Mouse (Mus musculus) liver, postnatal 0 days (tissue): ENCODE data around the gene Susd6. TPM values are rescaled to one million over a fixed set of nuclear protein-coding genes. Genes with fewer than 3 reads are reported as not detected.
A peak's percentile ranks its signal among the peaks of the same experiment; 100 is the strongest.

Source experiments
- ATAC-seq: fragments of 200-750 bp; cut with Nextera tagmentation; 2 replicates; pipeline ENCODE4 v1.8.0; 2017; ENCODE audit warnings: mild to moderate bottlenecking, moderate library complexity
- DNase-seq: peaks from one replicate; pipeline ENCODE4 v3.0.0-alpha.2; 2016
- H3K27ac ChIP-seq: fragments of 300-500 bp; sonication (generic); 2 replicates; pipeline ENCODE4 v1.5.1; 2014; ENCODE audit warnings: antibody characterized with exemption, moderate library complexity, mild to moderate bottlenecking, low read depth
- H3K27me3 ChIP-seq: fragments of 300-500 bp; sonication (generic); 2 replicates; pipeline ENCODE4 v1.6.1; 2014; ENCODE audit warnings: low read length, control low read depth, mixed read lengths; ENCODE audit not compliant: insufficient read depth
- H3K36me3 ChIP-seq: fragments of 300-500 bp; sonication (generic); replicated peaks from 2 replicates; pipeline ENCODE4 v1.6.1; 2014; ENCODE audit warnings: mild to moderate bottlenecking, control low read depth, low read length, moderate library complexity, mixed read lengths; ENCODE audit not compliant: insufficient read depth
- H3K4me1 ChIP-seq: fragments of 300-500 bp; sonication (generic); 2 replicates; pipeline ENCODE4 v1.6.1; 2014; ENCODE audit warnings: antibody characterized with exemption, mild to moderate bottlenecking, control low read depth; ENCODE audit not compliant: insufficient read depth
- H3K4me2 ChIP-seq: fragments of 300-500 bp; sonication (generic); 2 replicates; pipeline ENCODE4 v1.6.1; 2014; ENCODE audit warnings: low read depth, mild to moderate bottlenecking, low read length, moderate library complexity, mixed read lengths
- H3K4me3 ChIP-seq: fragments of 300-500 bp; sonication (generic); 2 replicates; pipeline ENCODE4 v1.5.1; 2014; ENCODE audit warnings: low read depth, low read length
- H3K9ac ChIP-seq: fragments of 300-500 bp; sonication (generic); replicated peaks from 2 replicates; pipeline ENCODE4 v1.6.1; 2014; ENCODE audit warnings: mild to moderate bottlenecking, moderate library complexity
- H3K9me3 ChIP-seq: fragments of 300-500 bp; sonication (generic); 2 replicates; pipeline ENCODE4 v1.6.1; 2016; ENCODE audit warnings: mild to moderate bottlenecking, control low read depth, low read length, mixed read lengths
- CTCF ChIP-seq: sonication (generic); IDR thresholded peaks from 2 replicates; pipeline ENCODE4 v1.5.1; 2016; ENCODE audit warnings: antibody characterized with exemption, low read depth
- EP300 ChIP-seq: IDR thresholded peaks from 2 replicates; pipeline ENCODE4 v1.6.1; 2016; ENCODE audit warnings: antibody characterized with exemption, low read depth, mild to moderate bottlenecking
- WGBS: fragments of 180-500 bp; shearing (Covaris S2); extraction: QIAGEN DNeasy Blood & Tissue Kit; methylation state at CpG from one replicate; pipeline ENCODE4 v1.1.7; 2014; ENCODE audit not compliant: insufficient replicate concordance; 5-methylcytosine and 5-hydroxymethylcytosine counted together
- polyA plus RNA-seq: library from polyadenylated mRNA; unstranded; fragments of >200 nt; fragmentation: Nextera tagmentation; extraction: Ambion mirVana; gene quantifications from 2 replicates; pipeline ENCODE4 v1.2.1, GENCODE M21; 2015

Gene Susd6
- polyA plus RNA-seq, 1 experiment from 2014 or later = 10.8 TPM

GRCm38 (mm10) chr12:80843651-80844444, 53.5 kb downstream of the Susd6 start:
- Histone ChIP-seq H3K4me1 (peaks cover 50% of the 10 kb centered on the region), H3K4me2 (peak overlapping the region; percentile 6; the same call in 1 of the 2 replicates), H3K9me3 (no peaks in the 10 kb centered on the region), H3K27ac (peak overlapping the region; percentile 83), H3K9ac (no peak overlapping the region), H3K4me3 (no peak overlapping the region), H3K36me3 (no peaks in the 10 kb centered on the region), H3K27me3 (no peaks in the 10 kb centered on the region)
- 72% methylated on average over 4 of the region's 4 CpGs for WGBS
- ATAC-seq = peak; percentile 76
- no peak for DNase-seq
- TF ChIP-seq CTCF (no peak), EP300 (peak; percentile 85)

- Histone ChIP-seq H3K36me3 (no peaks in the 10 kb centered on the region), H3K9ac (no peak overlapping the region), H3K27ac (peak overlapping the region; percentile 40; the same call in 1 of the 2 replicates), H3K4me3 (no peak overlapping the region), H3K4me1 (peaks cover 37% of the 10 kb centered on the region), H3K4me2 (no peak overlapping the region), H3K27me3 (no peaks in the 10 kb centered on the region), H3K9me3 (no peaks in the 10 kb centered on the region)
- WGBS = 75% methylated on average over 1 of the region's 1 CpGs
- no peak for TF ChIP-seq EP300
- no peak for TF ChIP-seq CTCF
- no peak for ATAC-seq
- no peak for DNase-seq
Observed at GRCm38 (mm10) chr12:80845901-80846300, 55.6 kb downstream of the Susd6 start.

- Histone ChIP-seq H3K36me3 (0 out of 2 replicates have a peak, but pooled peaks cover 2% of the 10 kb centered on the region), H3K4me1 (peaks cover 36% of the 10 kb centered on the region), H3K27me3 (no peaks in the 10 kb centered on the region), H3K4me2 (no peak overlapping the region), H3K9ac (no peak overlapping the region), H3K9me3 (no peaks in the 10 kb centered on the region), H3K27ac (peak overlapping the region; percentile 13), H3K4me3 (no peak overlapping the region)
- ATAC-seq (peak; percentile 38; the same call in 1 of the 2 replicates), DNase-seq (no peak)
- TF ChIP-seq EP300 = no peak
- TF ChIP-seq CTCF = no peak
- WGBS = 41% methylated on average over 1 of the region's 1 CpGs
Observed at GRCm38 (mm10) chr12:80846861-80847268, 56.6 kb downstream of the Susd6 start.

GRCm38 (mm10) chr12:80852001-80852400, 61.7 kb downstream of the Susd6 start:
- 52% methylated on average over 1 of the region's 1 CpGs for WGBS
- no peak for ATAC-seq
- Histone ChIP-seq H3K27me3 (no peaks in the 10 kb centered on the region), H3K9ac (no peak overlapping the region), H3K4me3 (no peak overlapping the region), H3K4me1 (peaks cover 36% of the 10 kb centered on the region), H3K36me3 (0 out of 2 replicates have a peak, but pooled peaks cover 2% of the 10 kb centered on the region), H3K9me3 (no peaks in the 10 kb centered on the region), H3K27ac (no peak overlapping the region), H3K4me2 (no peak overlapping the region)
- TF ChIP-seq CTCF (no peak), EP300 (no peak)
- DNase-seq = no peak

- Histone ChIP-seq H3K4me2 (0 out of 2 replicates have a peak overlapping the region, but pooled peaks have one; percentile 18), H3K9me3 (no peaks in the 10 kb centered on the region), H3K36me3 (0 out of 2 replicates have a peak, but pooled peaks cover 2% of the 10 kb centered on the region), H3K27ac (peak overlapping the region; percentile 83), H3K27me3 (no peaks in the 10 kb centered on the region), H3K4me3 (no peak overlapping the region), H3K4me1 (peaks cover 28% of the 10 kb centered on the region), H3K9ac (no peak overlapping the region)
- ATAC-seq (0 out of 2 replicates have a peak, but pooled peaks have one; percentile 26), DNase-seq (no peak)
- TF ChIP-seq CTCF (no peak), EP300 (peak; percentile 50)
- 37% methylated on average over 3 of the region's 3 CpGs for whole genome bisulfite sequencing
Observed at GRCm38 (mm10) chr12:80853737-80854136, 63.4 kb downstream of the Susd6 start.

GRCm38 (mm10) chr12:80854671-80855070, 64.4 kb downstream of the Susd6 start:
- H3K9me3 ChIP-seq = no peaks in the 10 kb centered on the region
- DNase-seq = peak; percentile 26
- no peaks in the 10 kb centered on the region for H3K27me3 ChIP-seq
- 0 out of 2 replicates have a peak, but pooled peaks have one; percentile 41 for TF ChIP-seq EP300
- no peak for TF ChIP-seq CTCF
- H3K4me2 ChIP-seq = no peak overlapping the region
- peak; percentile 84 for ATAC-seq
- H3K9ac ChIP-seq = no peak overlapping the region
- WGBS = 68% methylated on average over 4 of the region's 4 CpGs
- 0 out of 2 replicates have a peak, but pooled peaks cover 2% of the 10 kb centered on the region for H3K36me3 ChIP-seq
- H3K27ac ChIP-seq = peak overlapping the region; percentile 83
- no peak overlapping the region for H3K4me3 ChIP-seq
- H3K4me1 ChIP-seq = peaks cover 28% of the 10 kb centered on the region
